Mouse (Mus musculus) spleen, postnatal 36 days (tissue): ENCODE data around the gene Ccnk.

Source experiments
- DNase-seq, 2 experiments: peaks; one replicate each; pipeline ENCODE4 v3.0.0; 2022; ENCODE audit warnings: low spot score in 2 of 2, mixed read lengths in 1 of 2

Gene Ccnk

DNA sequence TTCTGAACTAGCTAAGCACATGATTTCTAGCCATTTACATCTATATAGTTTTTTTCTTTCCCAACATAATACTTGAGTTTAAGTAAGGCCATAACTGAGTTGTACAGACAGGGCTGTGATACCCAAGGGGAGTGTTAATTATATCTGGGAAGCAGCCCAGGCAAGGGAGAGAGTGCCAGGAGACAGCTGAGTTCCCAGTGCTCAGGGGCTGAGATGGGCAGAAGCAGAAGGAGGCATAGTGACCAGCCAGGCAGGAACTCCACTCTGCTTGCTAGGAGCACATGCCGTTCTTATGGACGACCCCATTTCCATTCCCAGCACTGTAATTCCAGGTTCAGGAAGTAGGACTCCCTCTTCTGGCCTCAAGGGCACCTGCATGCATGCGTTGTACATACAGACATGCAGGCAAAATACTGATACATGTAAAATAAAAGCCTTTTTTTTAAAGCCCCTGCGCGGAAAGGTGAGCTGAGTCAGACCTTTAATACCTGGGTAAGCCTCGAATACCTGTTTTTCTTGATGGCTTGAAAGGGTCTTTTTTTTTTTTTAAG, 8.2 kb downstream of the Ccnk start:
- no peak for DNase-seq

DNA sequence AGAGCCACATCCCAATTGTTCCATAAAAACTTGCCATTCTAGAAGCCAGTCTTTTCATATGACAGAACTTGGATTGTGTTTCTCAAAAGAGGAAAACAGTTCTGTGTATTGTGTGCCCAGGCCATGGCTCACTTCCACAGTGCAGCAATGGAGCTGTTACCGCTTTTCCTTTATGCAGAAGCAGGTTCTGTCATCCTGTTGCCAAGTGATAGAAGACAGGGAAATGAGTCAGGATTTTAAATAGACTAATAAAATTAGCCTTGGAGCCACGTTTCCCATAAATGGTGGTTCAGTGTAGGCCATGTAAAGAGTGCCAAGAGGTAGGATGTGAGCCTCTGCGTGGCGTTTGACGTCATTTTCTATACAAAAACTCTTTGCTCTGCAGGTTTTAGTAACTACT, 14.5 kb downstream of the Ccnk start:
- no peak for DNase-seq

DNA sequence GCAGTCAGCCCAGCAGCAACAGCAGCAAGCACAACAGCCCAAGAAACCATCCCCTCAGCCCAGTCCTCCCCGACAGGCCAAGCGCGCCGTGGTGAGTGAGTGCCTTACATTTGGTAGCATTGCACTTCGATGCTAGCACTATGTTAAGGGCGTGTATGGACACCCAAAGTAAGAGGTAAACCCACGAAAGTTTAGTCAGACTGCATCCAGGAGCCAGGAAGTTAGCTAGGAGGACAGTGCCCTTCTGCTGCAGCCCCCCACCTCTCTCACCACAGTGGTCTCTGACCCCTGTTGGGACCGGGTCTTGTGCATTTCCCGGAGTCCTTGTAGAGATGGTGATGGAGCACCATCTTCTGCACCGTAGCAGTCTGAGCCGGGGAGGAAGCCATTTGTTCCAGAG, 16.4 kb downstream of the Ccnk start:
- DNase-seq = no peak

DNA sequence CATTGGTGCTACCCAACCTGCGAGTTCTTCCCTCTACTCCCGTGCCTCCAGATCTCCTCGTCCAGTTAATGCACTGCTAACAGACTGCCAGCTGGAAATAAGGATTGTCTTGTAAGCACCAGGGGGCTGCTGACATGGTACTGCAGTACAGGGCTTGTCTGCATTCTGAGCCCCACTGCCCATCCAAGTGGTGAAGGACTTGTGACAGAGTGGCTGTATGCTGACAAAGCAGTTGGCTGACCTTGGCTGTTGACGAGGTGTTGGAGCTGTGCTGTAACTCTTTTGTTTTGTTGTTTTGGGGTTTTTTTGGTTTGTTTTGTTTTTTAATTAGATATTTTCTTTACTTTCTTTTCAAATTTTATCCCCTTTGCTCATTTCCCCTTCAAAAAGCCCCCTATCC, 19.1 kb downstream of the Ccnk start:
- DNase-seq = no peak

DNA sequence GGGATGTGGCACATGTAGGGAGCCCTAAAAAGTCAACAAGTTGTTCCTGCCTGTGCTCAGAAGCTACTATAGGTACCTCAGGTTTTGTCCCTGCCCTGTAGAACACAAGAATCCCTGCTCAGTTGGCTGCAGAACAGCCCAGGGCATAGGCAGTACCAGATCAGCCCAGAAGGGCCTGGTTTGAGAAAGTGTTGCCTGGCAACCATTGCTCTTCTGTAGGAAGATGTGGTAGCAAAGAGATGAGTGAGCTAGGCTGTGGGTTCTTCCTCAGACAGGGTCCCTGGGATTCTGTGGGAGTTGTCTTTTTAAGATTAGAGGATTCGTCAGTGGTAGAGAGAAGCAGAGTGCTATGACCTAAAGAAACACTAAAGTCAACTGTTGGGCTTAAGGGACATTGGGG, 20.7 kb downstream of the Ccnk start:
- no peak for DNase-seq

DNA sequence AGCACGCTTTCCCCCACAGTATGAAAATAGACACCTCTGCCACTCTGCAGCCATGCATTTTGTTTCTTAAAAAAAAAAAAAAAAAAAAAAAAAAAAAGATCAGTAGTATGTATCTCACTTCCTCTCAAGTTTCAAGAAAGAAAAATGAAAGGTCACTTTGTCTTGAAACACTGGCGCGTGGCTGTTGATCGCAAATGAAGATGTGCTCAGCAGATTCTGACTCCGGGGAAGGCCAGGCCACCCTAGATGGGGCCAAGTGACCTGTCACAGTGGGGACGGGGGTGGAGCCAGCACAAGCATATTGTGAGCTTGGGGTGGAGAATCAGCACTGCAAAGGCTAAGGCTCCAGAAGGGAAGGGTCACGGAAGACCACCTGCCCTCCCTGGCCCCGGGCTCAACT, 24.5 kb downstream of the Ccnk start:
- DNase-seq = no peak

GRCm38 (mm10) chr12:108204978-108205377, 25.6 kb downstream of the Ccnk start:
- DNase-seq = no peak

DNA sequence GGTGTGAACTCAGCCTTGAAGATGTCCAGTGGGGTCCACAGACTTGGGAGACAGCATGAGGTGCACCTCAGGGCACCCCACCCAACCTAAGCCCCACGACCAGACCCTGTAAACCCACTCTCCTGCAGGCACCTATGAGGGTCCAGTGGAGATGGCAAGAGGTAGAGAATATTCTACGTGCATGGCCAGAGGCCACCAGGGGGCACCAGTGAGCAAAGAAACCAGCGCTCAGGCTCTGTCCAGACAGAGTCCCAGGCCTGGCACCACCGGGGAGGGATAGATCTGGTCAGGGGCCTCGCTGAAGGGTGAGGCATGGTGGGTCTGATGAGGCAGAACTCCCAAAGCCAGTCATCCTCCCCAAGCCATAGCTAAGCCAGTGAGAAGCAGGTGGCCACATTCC, 27.3 kb downstream of the Ccnk start:
- DNase-seq = peak; percentile 19 to 42

DNA sequence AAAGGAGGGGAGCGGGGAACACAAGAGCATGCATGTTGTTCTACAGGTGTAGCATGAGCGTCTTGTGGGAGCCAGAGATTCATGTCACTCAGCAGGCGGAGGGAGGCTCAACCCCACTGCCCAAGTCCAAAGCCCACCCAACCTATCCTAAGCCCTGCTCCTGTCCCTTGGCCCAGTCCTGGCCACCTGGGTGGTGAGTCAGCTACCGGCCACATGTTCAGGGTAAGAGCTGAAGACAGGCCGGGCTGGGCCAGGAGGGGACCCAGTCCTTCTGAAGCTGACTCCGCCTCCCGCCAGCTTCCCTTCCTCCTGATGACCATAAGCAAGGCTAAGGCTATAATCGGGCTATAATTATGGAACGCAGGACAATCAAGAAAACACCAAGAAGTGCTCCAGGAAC, 28.8 kb downstream of the Ccnk start:
- DNase-seq = no peak

- peak; percentile 13 for DNase-seq
Observed at GRCm38 (mm10) chr12:108208726-108209438, 29.5 kb downstream of the Ccnk start.

- no peak for DNase-seq
Observed at GRCm38 (mm10) chr12:108210623-108211022, 31.2 kb downstream of the Ccnk start.

DNA sequence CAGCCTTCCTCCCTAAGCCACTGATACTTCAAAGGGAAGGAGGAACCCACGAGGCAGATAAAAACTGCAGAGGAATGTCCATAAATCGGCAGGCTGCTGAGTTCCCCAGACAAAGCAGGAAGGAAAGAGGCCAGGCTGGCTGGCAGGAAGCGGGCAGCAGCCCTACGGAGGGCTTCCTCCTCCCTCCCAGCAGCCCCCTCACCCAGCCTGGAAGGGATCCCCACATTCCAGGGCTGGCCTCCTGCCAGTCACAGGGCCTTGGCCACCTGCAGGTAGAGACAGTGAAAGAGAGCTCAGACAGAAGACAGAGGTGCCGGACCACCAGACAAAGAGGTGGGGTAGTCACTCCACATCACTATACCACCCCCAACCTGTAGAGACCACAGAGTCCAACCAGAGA, 32.7 kb downstream of the Ccnk start:
- no peak for DNase-seq

DNA sequence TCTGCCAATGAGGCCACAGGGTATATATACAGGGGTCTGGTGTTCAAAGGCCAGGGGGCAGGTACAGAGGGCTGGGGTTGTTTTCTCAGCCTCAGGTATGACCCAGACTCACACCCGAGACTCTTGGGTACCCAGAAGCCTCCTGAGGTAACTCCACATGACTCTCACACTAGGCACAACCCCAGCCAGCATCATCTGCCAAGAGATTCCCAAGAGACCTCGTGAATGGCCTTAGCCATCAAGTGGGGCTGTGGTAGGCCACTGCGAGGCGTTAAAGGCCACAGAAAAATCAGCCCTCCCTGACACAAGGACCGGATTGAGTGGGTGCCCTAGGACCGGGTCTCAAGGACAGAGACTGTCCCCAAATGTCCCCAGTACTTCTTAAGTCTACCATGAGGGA, 33.1 kb downstream of the Ccnk start:
- no peak for DNase-seq

DNA sequence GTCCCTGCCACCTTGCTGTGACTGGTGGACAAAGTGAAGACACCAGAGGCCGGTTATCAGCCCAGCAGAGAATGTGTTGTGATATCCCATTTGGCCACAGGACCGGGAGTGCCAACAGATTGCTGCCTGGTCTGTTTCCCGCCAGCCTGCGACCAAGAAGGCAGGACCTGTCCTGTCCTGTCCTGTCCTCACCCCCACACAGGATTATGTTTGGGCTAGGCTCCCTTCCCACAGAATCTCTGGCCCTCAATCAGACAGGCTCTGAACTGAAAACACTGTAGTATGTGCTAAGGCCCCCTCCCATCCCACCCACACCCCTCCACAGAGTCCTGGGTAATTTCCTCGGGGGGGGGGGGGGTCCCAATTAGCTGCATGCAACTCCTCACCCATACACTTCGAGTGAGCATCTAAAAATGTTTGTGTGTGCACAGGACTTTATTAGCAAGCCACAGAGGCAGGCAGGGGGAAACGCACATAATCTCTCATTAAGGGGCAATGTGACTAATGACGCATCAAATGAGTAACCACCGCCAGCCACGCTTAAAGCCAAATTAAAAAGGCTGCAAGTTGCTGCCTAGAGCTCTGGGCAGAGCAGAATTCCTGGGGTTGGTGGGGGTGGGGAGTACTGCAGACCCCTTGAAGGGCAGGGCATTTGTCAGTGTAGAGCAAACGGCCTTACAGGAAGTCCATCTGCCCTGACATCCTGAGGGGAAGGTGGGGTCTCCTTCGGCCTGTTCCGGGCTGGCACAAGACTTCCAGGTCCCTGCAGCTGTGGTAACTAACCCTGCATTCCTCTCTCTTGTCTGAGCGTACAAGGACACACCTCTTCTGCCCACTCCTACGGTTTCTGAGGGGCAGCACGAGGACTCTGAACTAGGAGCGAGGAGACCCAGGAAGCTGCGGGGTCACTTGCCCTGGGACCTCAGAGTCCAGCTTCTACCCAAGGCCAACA, 34.0 kb downstream of the Ccnk start:
- DNase-seq = no peak

GRCm38 (mm10) chr12:108215090-108215489, 35.7 kb downstream of the Ccnk start:
- no peak for DNase-seq

DNA sequence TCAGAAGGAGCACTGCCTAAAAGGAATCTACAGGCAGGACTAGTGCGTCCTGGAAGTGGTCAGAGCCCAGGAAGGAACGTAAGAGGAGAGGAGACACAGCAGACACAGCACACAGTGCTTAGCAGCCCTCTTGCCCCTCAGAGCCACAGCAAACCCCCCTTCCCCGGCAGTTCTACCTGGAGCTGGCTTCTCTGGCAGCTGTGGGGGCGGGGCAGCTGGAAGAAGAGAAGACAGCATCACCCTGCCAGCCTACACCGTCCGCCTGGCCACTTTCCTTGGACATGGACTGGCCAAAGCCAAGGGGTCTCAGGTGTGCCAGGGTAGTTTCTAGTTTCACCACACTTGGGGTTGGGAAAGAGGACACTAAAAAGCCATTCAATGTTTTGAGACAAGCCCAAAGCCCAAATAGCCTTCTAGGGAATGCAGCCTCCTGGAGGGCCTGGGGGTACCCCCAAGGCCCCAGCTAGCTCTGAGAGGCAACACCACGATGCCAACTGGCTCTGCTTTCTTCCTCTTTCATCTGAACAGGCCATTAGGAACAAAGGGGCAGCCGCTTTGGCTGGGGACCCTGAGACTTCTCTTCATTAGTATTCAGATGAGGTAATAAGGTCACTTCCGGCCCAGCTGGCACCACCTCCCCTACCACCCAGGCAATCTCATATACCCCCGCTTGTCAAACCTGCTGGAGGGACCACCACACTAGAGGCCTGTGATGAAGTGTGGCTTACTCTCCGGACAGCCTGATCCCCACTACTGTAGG, 37.4 kb downstream of the Ccnk start:
- DNase-seq = no peak

GRCm38 (mm10) chr12:108217572-108217971, 38.2 kb downstream of the Ccnk start:
- no peak for DNase-seq

- no peak for DNase-seq
Observed at GRCm38 (mm10) chr12:108219163-108219562, 39.8 kb downstream of the Ccnk start.

DNA sequence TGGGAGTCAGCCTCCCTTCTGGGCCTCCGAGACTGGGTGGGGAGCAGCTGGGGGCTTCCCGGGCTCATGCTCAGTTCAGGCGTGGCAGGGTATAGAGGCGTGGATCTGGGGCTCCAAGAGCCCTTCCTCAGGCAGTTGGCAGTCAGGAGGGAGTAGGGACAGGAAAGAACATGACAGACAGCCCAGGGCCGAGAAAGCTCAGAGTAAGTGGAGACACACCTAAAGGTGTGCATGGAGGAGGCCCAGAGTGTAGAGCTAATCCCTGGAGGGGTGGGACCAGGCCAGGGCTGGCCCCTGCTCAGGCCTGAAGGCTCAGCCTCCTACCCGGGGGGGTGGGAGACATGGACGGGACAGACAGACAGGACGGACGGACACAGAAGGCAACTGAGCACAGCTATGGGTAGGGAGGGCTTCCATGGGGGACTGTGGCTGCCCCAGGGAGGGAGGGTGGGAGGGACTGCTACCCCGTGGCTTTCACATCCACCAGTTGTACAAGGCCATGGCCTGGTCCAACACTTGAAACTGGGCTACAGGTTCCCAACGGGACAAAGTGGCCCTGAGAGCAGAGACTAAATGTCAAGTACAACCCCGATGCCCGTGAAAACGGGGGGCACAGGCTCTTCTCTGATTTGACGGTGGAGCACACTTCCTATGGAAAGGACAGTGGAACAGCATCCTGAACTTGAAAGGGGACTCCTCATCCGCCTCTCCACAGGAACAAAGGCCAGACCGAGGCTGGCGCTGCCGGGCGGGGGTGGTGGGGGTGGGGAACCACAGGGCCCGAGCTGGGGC, 40.6 kb downstream of the Ccnk start:
- DNase-seq = no peak

- no peak for DNase-seq
Observed at GRCm38 (mm10) chr12:108220621-108221020, 41.2 kb downstream of the Ccnk start.

DNA sequence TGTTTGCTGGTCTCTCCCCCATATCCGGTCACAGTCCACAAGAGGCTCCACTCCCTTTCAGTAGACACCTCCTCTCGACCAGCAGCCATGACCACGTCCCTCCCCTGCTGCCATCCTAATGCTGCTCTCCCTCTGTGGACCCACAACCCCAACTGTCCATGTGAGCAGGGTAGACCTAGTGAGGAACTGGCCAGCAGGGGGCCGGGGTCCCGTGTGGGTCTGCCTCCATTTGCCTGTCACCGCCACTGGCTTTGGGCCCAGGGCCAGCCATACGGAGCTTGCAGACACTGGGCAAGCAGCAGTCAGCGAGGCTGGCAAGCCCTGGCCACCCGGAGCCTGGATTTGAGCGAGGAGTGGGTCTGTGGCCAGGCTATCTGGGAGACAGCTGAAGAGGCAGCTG, 41.8 kb downstream of the Ccnk start:
- DNase-seq = no peak
